Mouse (Mus musculus): ENCODE data around the gene Chrnb2. TPM values are rescaled to one million over a fixed set of nuclear protein-coding genes. Genes with fewer than 3 reads are reported as not detected.

Gene Chrnb2
- total RNA-seq, 4 experiments from 2014 or later: 0.09 to 0.27 (median 0.15) TPM

- DNase-seq (ENCODE audit: low spot score in 2 of 2): no peak
These were observed 49.0 kb downstream of the Chrnb2 start for GRCm38 (mm10) chr3:89715207-89715966.

GRCm38 (mm10) chr3:89714359-89715206 lies 49.8 kb downstream of the Chrnb2 start, which contains the start of gene Adar:
Gene Adar (plus strand): TSS chr3:89715022.
- peak; percentile 14 for DNase-seq (ENCODE audit: low spot score in 2 of 2)

DNA sequence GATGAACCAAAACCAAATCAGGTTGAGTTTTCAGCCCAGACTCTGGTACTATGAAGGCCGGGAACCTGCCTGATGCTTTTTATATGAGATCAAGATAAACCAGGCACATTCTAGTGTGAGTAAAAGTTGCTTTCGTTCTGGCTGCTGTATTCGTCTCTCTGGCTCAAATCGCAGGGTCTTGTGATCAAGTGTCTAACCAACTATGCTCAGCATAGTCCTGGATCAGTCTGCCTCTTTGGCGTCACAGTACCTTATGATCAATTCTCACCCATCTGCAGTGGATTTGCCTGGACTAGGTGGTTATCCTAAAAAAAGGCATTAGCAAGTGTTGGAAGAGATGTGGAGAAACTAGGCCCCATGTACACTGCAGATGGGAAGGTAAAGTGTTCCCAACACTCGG lies 60.4 kb downstream of the Chrnb2 start:
- DNase-seq (ENCODE audit: low spot score in 2 of 2): no peak

DNA sequence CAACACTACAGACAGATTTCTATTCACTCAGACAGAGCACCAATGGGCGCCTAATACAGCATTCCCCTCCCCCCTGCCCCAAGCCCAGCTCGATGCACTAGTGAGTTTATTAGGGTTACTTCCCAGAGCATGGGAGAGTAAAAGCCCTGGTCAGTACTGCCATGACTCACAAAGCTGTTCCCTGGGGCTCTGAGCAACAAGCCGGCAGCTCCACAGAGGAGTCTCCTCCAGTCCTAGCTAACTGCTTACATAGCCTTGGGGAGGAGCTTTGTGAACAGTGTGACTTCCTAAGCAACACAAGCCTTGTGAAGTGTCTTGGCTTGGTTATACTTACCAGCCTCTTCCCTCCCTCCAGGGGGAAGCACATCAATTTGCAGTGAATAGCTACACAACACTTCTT lies 60.8 kb downstream of the Chrnb2 start:
- no peak for DNase-seq (ENCODE audit: low spot score in 2 of 2)

DNA sequence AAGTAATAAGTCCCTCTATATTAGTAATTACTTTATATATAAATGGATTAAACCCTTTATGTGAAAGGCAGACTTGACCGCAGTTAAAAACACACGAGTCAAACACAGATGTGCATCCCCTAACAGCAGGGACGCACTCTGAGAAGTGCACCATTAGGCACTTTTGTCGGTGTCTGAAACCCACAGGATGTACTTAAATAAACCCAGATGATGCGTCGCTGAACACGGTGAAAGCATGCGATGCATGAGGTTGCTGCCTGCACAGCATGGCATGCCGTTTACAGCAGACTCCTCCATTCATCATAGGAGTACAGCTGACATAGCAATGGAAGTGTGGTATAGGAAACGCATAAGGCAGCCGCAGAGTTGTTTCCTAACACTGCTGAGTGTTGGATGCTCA lies 64.0 kb downstream of the Chrnb2 start:
- DNase-seq (ENCODE audit: low spot score in 2 of 2): no peak

GRCm38 (mm10) chr3:89698958-89699357 lies 65.5 kb downstream of the Chrnb2 start:
- DNase-seq (ENCODE audit: low spot score in 2 of 2): no peak

Other genes starting within 250 kb of the Chrnb2 start
- gene Kcnn3, start 244.5 kb downstream of the Chrnb2 start, total RNA-seq (2022): 1 to 10 TPM; 1.3 to 2.3 (median 1.8) TPM
- 1 to 10 TPM; 1.4 to 2.2 (median 1.8) TPM for gene Adar, start 49.6 kb downstream of the Chrnb2 start, total RNA-seq (2022)
- 10 to 100 TPM; 10.6 to 15.7 (median 12.3) TPM for gene Ube2q1, start 9.0 kb upstream of the Chrnb2 start, total RNA-seq (2022)
- gene She, start 66.7 kb upstream of the Chrnb2 start, total RNA-seq (2022): 1 to 10 TPM; 2.8 to 3.8 (median 3.3) TPM
- gene Il6ra, start 148.6 kb upstream of the Chrnb2 start, total RNA-seq (2022): 10 to 100 TPM in 1 of 4 experiments, 1 to 10 TPM in 3; 1.6 to 11.5 (median 2.8) TPM
- gene Atp8b2, start 198.9 kb upstream of the Chrnb2 start, total RNA-seq (2022): 1 to 10 TPM; 3.3 to 6.0 (median 4.3) TPM
- 10 to 100 TPM; 47.1 to 65.2 (median 51.5) TPM for gene Hax1, start 234.1 kb upstream of the Chrnb2 start, total RNA-seq (2022)